Mouse (Mus musculus) liver, embryonic 14.5 days (tissue): ENCODE measurements at regions not wholly inside any gene's neighbourhood (a gene's known extent, or its start where the extent isn't known, plus 50 kb on each side); places are given as distances from the start of the nearest gene placed in this dataset.

Source experiments
- ATAC-seq: fragments of 200-750 bp; cut with Nextera tagmentation; 2 replicates; pipeline ENCODE4 v1.8.0; 2017; ENCODE audit warnings: moderate number of reproducible peaks, mild to moderate bottlenecking, moderate library complexity; ENCODE audit not compliant: insufficient read depth
- DNase-seq, 3 experiments: peaks; one replicate each; pipeline ENCODE4 v3.0.0-alpha.2; 2012 to 2013; ENCODE audit warnings: low read depth in 3 of 3, low spot score in 3 of 3
- H3K27ac ChIP-seq: fragments of 300-500 bp; sonication (generic); 2 replicates; pipeline ENCODE4 v1.5.1; 2014; ENCODE audit warnings: moderate library complexity, mild to moderate bottlenecking, control low read depth, inconsistent platforms
- H3K27me3 ChIP-seq: fragments of 300-500 bp; sonication (generic); 2 replicates; pipeline ENCODE4 v1.6.1; 2014; ENCODE audit warnings: mild to moderate bottlenecking, low read length, moderate library complexity; ENCODE audit not compliant: control insufficient read depth, insufficient read depth
- H3K36me3 ChIP-seq: fragments of 300-500 bp; sonication (generic); replicated peaks from 2 replicates; pipeline ENCODE4 v1.6.1; 2014; ENCODE audit warnings: low read depth; ENCODE audit not compliant: control insufficient read depth, insufficient read depth
- H3K4me1 ChIP-seq, 2 experiments: fragments of 200-500 bp in 1 of 2; fragments of 300-500 bp in 1 of 2; sonication (generic) in 1 of 2; replicated peaks; 2 replicates each; pipeline ENCODE4 v1.6.1; 2012 to 2014; ENCODE audit warnings: antibody characterized with exemption in 1 of 2, inconsistent platforms in 1 of 2, low read length in 1 of 2; ENCODE audit not compliant: control insufficient read depth in 2 of 2, insufficient read depth in 2 of 2
- H3K4me2 ChIP-seq: fragments of 300-500 bp; sonication (generic); 2 replicates; pipeline ENCODE4 v1.6.1; 2014; ENCODE audit warnings: low read depth, mild to moderate bottlenecking, control low read depth, moderate library complexity
- H3K4me3 ChIP-seq, 2 experiments: fragments of 200-500 bp in 1 of 2; fragments of 300-500 bp in 1 of 2; sonication (generic) in 1 of 2; 2 replicates each; pipeline ENCODE4 v1.5.1; 2012 to 2014; ENCODE audit warnings: low read depth in 2 of 2, low read length in 2 of 2, mild to moderate bottlenecking in 2 of 2, control low read depth in 1 of 2, inconsistent platforms in 1 of 2, moderate library complexity in 1 of 2; ENCODE audit not compliant: insufficient read depth in 1 of 2
- H3K9ac ChIP-seq: fragments of 300-500 bp; sonication (generic); replicated peaks from 2 replicates; pipeline ENCODE4 v1.6.1; 2014; ENCODE audit warnings: mild to moderate bottlenecking, control low read depth, moderate library complexity
- H3K9me3 ChIP-seq: fragments of 300-500 bp; sonication (generic); 2 replicates; pipeline ENCODE4 v1.6.1; 2016; ENCODE audit warnings: low read length, mixed read lengths; ENCODE audit not compliant: control insufficient read depth
- CTCF ChIP-seq: IDR thresholded peaks from 2 replicates; pipeline ENCODE4 v1.5.1; 2016; ENCODE audit warnings: antibody characterized with exemption, low read depth, control low read depth
- EP300 ChIP-seq: IDR thresholded peaks from 2 replicates; pipeline ENCODE4 v1.6.1; 2016; ENCODE audit warnings: antibody characterized with exemption, low read depth
- WGBS: fragments of 180-500 bp; shearing (Covaris S2); extraction: QIAGEN DNeasy Blood & Tissue Kit; methylation state at CpG from one replicate; pipeline ENCODE4 v1.1.7; 2014; ENCODE audit not compliant: insufficient replicate concordance; 5-methylcytosine and 5-hydroxymethylcytosine counted together

GRCm38 (mm10) chr7:136008486-136008885, 292.3 kb upstream of the Mki67 start:
- TF ChIP-seq EP300, result no peak
- no peak for TF ChIP-seq CTCF
- ATAC-seq, result no peak
- no peak overlapping the region for H3K9ac ChIP-seq
- DNase-seq, result no peak
- H3K4me2 ChIP-seq, result no peak overlapping the region
- H3K36me3 ChIP-seq, result no peaks in the 10 kb centered on the region
- no peaks in the 10 kb centered on the region for H3K4me1 ChIP-seq
- WGBS, result 47% methylated on average over 6 of the region's 6 CpGs
- no peak overlapping the region for H3K4me3 ChIP-seq
- no peaks in the 10 kb centered on the region for H3K9me3 ChIP-seq
- H3K27ac ChIP-seq, result no peak overlapping the region
- H3K27me3 ChIP-seq, result no peaks in the 10 kb centered on the region

DNA sequence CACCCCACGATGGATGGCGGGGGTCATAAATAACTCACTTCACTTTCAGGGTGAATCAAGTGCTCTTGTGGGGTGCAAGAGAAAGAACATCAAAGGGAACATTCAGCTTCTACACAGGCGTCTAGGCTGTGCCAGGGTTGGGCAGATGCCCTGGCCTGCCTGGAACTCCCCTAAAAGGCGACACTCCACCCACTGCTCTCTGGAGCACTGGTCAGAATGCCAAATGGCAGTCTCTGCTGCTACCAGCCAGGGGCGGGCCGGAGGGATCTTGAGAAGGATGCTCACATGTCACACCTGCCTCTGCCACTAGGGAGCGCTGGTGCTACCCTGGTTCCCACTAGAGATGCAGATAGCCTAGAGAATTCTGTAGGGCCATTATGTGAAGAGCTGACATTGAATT, 293.9 kb upstream of the Mki67 start:
- WGBS, result 38% methylated on average over 7 of the region's 7 CpGs
- DNase-seq, result peak in 1 of 3 experiments; percentile 3
- ATAC-seq, result no peak

GRCm38 (mm10) chr7:136014706-136015105, 298.5 kb upstream of the Mki67 start:
- Histone ChIP-seq H3K36me3 (no peaks in the 10 kb centered on the region), H3K4me3 (no peak overlapping the region), H3K4me2 (no peak overlapping the region), H3K9ac (no peak overlapping the region), H3K4me1 (no peaks in the 10 kb centered on the region), H3K27ac (no peak overlapping the region), H3K9me3 (no peaks in the 10 kb centered on the region), H3K27me3 (no peaks in the 10 kb centered on the region)
- DNase-seq (no peak), ATAC-seq (no peak)
- TF ChIP-seq CTCF (no peak), EP300 (no peak)
- WGBS, result 30% methylated on average over 4 of the region's 4 CpGs

More for the DNA sequence above, 293.9 kb upstream of the Mki67 start:
- TF ChIP-seq CTCF, result peak; percentile 66
- no peak for TF ChIP-seq EP300
- Histone ChIP-seq H3K4me1 (no peaks in the 10 kb centered on the region), H3K9me3 (no peaks in the 10 kb centered on the region), H3K27ac (no peak overlapping the region), H3K27me3 (no peaks in the 10 kb centered on the region), H3K4me3 (no peak overlapping the region), H3K4me2 (no peak overlapping the region), H3K9ac (no peak overlapping the region), H3K36me3 (no peaks in the 10 kb centered on the region)

DNA sequence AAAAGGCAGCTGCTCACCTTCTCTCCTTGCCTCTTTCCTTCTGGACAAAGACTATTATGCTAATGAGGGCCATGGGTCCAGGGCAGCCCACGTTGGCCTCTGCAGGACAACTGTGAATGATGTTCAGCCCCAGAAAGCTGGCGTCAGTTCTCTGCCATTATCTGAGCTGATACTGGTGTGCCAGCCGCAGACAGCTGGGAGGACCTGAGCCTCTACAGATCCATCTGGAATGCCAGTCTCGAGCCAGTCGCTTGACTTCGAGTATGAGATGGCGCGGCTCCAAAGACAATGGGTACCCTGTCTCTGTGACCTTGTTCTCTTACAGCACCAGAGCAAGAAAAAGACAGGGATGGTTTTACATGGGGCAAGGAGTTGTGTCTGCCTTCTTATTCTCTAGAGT, 300.8 kb upstream of the Mki67 start:
- 65% methylated on average over 8 of the region's 8 CpGs for WGBS
- ATAC-seq (no peak), DNase-seq (no peak)
- Histone ChIP-seq H3K27me3 (no peaks in the 10 kb centered on the region), H3K4me3 (no peak overlapping the region), H3K4me2 (no peak overlapping the region), H3K9ac (no peak overlapping the region), H3K27ac (no peak overlapping the region), H3K36me3 (no peaks in the 10 kb centered on the region), H3K9me3 (no peaks in the 10 kb centered on the region), H3K4me1 (no peaks in the 10 kb centered on the region)
- TF ChIP-seq EP300, result no peak

DNA sequence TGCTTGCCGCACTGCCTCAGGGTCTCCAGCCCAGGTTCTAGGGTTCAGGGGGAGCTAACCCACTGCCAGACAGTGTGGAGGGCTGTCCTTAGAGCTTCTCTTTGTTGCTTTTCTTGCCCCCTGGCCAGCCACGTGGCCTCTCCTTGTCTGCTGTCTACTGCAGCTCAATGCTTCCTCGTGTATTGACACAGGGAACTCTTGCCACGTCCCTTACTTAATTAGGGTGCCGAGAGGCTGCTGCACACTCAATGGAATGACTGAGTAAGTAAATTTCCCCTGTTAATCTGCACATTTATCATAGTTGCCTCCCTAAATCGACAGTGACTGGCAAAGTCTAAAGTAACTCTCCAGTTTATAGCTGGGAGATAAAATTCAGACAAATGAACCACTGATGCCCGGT, 304.4 kb upstream of the Mki67 start:
- no peak for DNase-seq
- H3K4me2 ChIP-seq, result no peak overlapping the region
- no peak overlapping the region for H3K4me3 ChIP-seq
- H3K27me3 ChIP-seq, result no peaks in the 10 kb centered on the region
- TF ChIP-seq CTCF, result no peak
- H3K36me3 ChIP-seq, result no peaks in the 10 kb centered on the region
- H3K9me3 ChIP-seq, result no peaks in the 10 kb centered on the region
- H3K9ac ChIP-seq, result no peak overlapping the region
- ATAC-seq, result no peak
- no peak overlapping the region for H3K27ac ChIP-seq
- WGBS, result 54% methylated on average over 7 of the region's 7 CpGs
- H3K4me1 ChIP-seq, result no peaks in the 10 kb centered on the region

DNA sequence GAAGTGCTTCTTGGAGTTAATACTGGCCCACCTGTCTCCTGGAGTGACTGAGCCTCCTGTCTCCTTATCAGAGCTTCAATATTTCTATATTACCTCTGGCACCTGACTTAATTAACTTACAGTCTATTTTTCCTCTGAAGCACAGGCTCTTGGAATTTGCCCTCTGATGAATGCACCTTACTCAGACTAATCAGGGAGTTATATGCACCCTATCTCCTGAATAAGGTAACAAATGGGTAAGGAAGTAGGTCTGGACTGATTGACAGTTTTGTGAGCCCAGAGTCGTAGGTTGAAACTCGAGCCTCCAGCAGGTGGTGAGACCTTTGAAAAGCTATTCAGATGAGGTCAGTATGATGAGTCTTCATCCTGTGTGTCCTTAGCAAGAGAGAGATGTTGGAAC, 304.9 kb upstream of the Mki67 start:
- ATAC-seq (no peak), DNase-seq (no peak)
- Histone ChIP-seq H3K27me3 (no peaks in the 10 kb centered on the region), H3K36me3 (no peaks in the 10 kb centered on the region), H3K4me2 (no peak overlapping the region), H3K9ac (no peak overlapping the region), H3K4me3 (no peak overlapping the region), H3K4me1 (no peaks in the 10 kb centered on the region), H3K27ac (no peak overlapping the region), H3K9me3 (no peaks in the 10 kb centered on the region)
- TF ChIP-seq EP300, result no peak
- TF ChIP-seq CTCF, result no peak
- 25% methylated on average over 2 of the region's 2 CpGs for WGBS
